Comparison of ENCODE assay signal across 26 mouse cellular contexts in genomic region chrX:12341356-12341965, GRCm38 (mm10).
DNase-seq lines count a peak whose midpoint lies in the region.
"Had no signal": no experiment of that assay in that cellular context is flagged by ENCODE, and none has a peak within 500 bp of the region (broad histone marks: within the 10 kb centered on the region; RNA-seq: fewer than 3 reads in every experiment).

No protein-coding gene starts in this region.

- peaks cover 5% of the 10 kb centered on the region for H3K4me1 ChIP-seq in limb, embryonic 10.5 days
- no peaks in the 10 kb centered on the region for H3K4me1 ChIP-seq in hindbrain, embryonic 10.5 days (replicated peaks)
- H3K4me1 ChIP-seq: embryonic facial prominence, embryonic 13.5 days; forebrain, embryonic 10.5 days; forebrain, embryonic 15.5 days; heart, embryonic 13.5 days; intestine, embryonic 15.5 days; limb, embryonic 12.5 days; neural tube, embryonic 12.5 days; stomach, embryonic 15.5 days had no signal

- H3K9me3 ChIP-seq in limb, embryonic 10.5 days (replicated peaks): no peaks in the 10 kb centered on the region
- H3K9me3 ChIP-seq in hindbrain, embryonic 10.5 days: no peaks in the 10 kb centered on the region
- H3K9me3 ChIP-seq: embryonic facial prominence, embryonic 13.5 days; forebrain, embryonic 10.5 days; forebrain, embryonic 15.5 days; heart, embryonic 13.5 days; intestine, embryonic 15.5 days; limb, embryonic 12.5 days; neural tube, embryonic 12.5 days; stomach, embryonic 15.5 days had no signal

- 42% methylated on average over 5 of the region's 5 CpGs for WGBS in limb, embryonic 10.5 days
- WGBS in hindbrain, embryonic 10.5 days: 70% methylated on average over 5 of the region's 5 CpGs

- intact Hi-C loops in left cerebral cortex, postnatal 25 days (cut with DNase I): no loop called here

- DNase-seq in retina, postnatal 1 day: peak; percentile 7
- no peak for DNase-seq in retina, embryonic 14.5 days (ENCODE audit: low spot score)
- DNase-seq in embryo, embryonic 10 days (ENCODE audit: low spot score): peak; percentile 50
- no peak for DNase-seq in limb, embryonic 10.5 days (ENCODE audit: low spot score)
- DNase-seq in left cerebral cortex, postnatal 25 days (ENCODE audit: low spot score in 2 of 2): no peak
- no peak for DNase-seq in adrenal gland, postnatal 10 days
- no peak for DNase-seq in hindbrain, embryonic 10.5 days (ENCODE audit: low spot score)
- DNase-seq: adrenal gland, postnatal 25 days; cerebellum, adult 18-20 months; cerebellum, postnatal 10 days; gastrocnemius, adult 2 months; kidney, adult 2 months; kidney, postnatal 10 days; layer of hippocampus, postnatal 36 days; right cerebral cortex, postnatal 14 days had no signal

- H3K27ac ChIP-seq in limb, embryonic 10.5 days: 0 out of 2 replicates have a peak overlapping the region, but pooled peaks have one; percentile 7
- H3K27ac ChIP-seq in hindbrain, embryonic 10.5 days: no peak overlapping the region
- H3K27ac ChIP-seq: embryonic facial prominence, embryonic 13.5 days; forebrain, embryonic 10.5 days; forebrain, embryonic 15.5 days; gastrocnemius, adult 2 months; heart, embryonic 13.5 days; hindbrain, postnatal 0 days; intestine, embryonic 15.5 days; limb, embryonic 12.5 days; neural tube, embryonic 12.5 days; stomach, embryonic 15.5 days had no signal

- no peak overlapping the region for H3K4me3 ChIP-seq in limb, embryonic 10.5 days
- no peak overlapping the region for H3K4me3 ChIP-seq in hindbrain, embryonic 10.5 days
- H3K4me3 ChIP-seq: embryonic facial prominence, embryonic 13.5 days; forebrain, embryonic 10.5 days; forebrain, embryonic 15.5 days; gastrocnemius, adult 2 months; heart, embryonic 13.5 days; intestine, embryonic 15.5 days; limb, embryonic 12.5 days; myocyte; neural tube, embryonic 12.5 days; stomach, embryonic 15.5 days had no signal

- H3K36me3 ChIP-seq in limb, embryonic 10.5 days: no peaks in the 10 kb centered on the region
- H3K36me3 ChIP-seq in hindbrain, embryonic 10.5 days: no peaks in the 10 kb centered on the region
- H3K36me3 ChIP-seq: embryonic facial prominence, embryonic 13.5 days; forebrain, embryonic 10.5 days; forebrain, embryonic 15.5 days; heart, embryonic 13.5 days; intestine, embryonic 15.5 days; limb, embryonic 12.5 days; neural tube, embryonic 12.5 days; stomach, embryonic 15.5 days had no signal

- H3K27me3 ChIP-seq in limb, embryonic 10.5 days (ENCODE audit: low read depth, poor library complexity, severe bottlenecking): peaks cover 50% of the 10 kb centered on the region
- peaks cover 27% of the 10 kb centered on the region for H3K27me3 ChIP-seq in hindbrain, embryonic 10.5 days (ENCODE audit: insufficient read depth, poor library complexity, severe bottlenecking)
- H3K27me3 ChIP-seq: CH12.LX; forebrain, embryonic 15.5 days; heart, embryonic 13.5 days; intestine, embryonic 15.5 days; neural tube, embryonic 12.5 days had no signal

Comparison
In these comparisons a context has a peak if more than half of its experiments do, and no peak if none do; other contexts are left out.
1. DNase-seq: peak in retina, postnatal 1 day (single experiment) and embryo, embryonic 10 days (single experiment); none in retina, embryonic 14.5 days (single experiment), limb, embryonic 10.5 days (single experiment), left cerebral cortex, postnatal 25 days (0 of 2), adrenal gland, postnatal 10 days (single experiment) and hindbrain, embryonic 10.5 days (single experiment).